Mouse (Mus musculus): ENCODE measurements at regions not wholly inside any gene's neighbourhood (a gene's known extent, or its start where the extent isn't known, plus 50 kb on each side); places are given as distances from the start of the nearest gene placed in this dataset.

DNA sequence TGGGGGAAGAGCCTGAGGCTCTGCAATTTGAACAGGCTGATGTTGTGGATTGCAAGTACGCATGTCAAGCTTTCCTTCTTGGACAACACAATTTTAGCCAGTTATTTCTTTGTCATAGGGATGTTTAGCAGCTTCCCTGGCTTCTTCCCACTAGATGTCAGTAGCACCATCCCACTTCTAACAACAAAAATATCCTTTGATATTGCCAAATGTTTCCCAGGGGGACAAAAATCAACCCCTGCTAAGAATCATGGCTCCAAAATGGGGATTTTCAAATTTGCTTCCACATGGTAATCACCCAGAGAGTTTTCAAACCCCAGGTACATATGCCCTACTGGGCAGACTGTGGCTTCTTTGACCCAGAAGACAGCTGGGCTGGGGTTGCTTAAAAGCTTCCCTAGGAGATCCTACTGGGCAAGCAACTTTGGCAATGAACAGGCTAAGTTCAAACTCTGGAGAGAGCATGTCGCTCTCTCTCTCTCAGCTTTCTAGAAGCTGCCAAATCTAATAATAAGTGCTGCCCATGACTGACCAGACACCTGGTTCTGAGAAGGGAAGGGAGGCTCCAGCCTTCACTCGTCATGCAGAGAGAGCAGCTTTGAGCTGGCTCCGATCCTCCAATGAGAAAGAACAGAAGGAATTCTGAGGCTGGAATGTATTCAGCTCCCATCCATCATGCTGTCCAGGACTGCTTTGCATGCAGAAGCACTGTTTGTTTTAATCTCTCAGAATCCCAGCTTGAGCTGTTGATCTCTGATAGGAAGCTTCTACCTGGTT, 157.2 kb upstream of the Ghitm start:
- no peak for DNase-seq

DNA sequence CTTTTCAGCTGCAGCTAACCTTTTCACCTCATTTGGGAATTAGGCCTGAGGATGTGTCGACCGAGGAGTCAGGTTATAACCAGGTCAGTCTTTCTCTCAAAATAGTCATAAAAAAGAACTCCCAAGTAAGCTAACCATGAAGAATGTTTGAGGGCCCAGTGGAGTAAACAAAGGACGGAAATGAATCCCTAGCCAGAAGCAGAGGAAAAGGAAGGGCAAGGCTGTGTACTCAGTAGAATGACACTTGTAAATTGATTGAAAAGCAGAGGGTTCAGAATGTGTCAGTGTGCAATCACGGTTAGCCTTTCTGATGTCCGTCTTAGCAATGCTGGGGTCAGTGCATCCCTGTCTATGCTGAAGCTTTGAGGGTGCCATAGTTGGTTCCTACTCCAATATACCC, 149.3 kb upstream of the Ghitm start:
- no peak for DNase-seq

DNA sequence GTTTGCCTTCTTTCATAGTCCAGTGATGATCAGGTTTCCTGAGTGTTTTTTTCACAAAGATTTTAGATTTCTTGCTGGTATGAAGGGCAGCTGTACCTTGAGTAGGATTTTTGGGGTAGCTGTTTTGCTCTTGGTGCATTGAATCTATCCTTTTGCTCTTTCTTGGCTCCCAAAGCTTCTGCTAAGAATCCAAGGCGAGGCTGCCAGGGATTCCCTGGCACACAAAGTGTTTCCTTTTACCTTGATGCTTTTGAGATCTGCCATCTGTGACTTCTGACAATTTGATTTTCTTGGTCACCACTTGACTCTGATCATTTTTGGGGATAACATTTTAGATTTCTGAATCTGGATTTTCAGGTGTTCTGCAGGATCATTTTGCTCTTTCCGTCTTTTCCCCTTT, 144.3 kb upstream of the Ghitm start:
- no peak for DNase-seq

GRCm38 (mm10) chr14:37276728-37277695, 141.9 kb upstream of the Ghitm start:
- DNase-seq: no peak

DNA sequence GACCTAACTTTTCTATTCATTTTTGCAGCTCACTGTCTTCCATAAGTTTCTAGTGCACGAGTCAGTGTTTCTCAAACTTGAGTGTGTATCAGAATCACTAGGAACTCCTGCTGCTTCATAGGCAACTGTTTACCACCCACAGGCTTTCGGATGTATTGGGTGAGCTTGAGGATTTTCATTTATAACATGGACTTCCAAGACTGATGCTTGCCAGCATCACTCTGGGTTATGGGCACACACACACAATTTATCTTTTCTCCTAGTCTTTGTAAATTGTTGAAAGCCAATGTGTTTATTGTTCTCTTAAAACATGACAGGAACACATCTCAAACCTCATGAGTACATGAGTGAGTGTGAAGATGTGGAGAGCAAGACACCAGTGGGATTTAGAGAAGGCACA, 137.0 kb upstream of the Ghitm start:
- no peak for DNase-seq

DNA sequence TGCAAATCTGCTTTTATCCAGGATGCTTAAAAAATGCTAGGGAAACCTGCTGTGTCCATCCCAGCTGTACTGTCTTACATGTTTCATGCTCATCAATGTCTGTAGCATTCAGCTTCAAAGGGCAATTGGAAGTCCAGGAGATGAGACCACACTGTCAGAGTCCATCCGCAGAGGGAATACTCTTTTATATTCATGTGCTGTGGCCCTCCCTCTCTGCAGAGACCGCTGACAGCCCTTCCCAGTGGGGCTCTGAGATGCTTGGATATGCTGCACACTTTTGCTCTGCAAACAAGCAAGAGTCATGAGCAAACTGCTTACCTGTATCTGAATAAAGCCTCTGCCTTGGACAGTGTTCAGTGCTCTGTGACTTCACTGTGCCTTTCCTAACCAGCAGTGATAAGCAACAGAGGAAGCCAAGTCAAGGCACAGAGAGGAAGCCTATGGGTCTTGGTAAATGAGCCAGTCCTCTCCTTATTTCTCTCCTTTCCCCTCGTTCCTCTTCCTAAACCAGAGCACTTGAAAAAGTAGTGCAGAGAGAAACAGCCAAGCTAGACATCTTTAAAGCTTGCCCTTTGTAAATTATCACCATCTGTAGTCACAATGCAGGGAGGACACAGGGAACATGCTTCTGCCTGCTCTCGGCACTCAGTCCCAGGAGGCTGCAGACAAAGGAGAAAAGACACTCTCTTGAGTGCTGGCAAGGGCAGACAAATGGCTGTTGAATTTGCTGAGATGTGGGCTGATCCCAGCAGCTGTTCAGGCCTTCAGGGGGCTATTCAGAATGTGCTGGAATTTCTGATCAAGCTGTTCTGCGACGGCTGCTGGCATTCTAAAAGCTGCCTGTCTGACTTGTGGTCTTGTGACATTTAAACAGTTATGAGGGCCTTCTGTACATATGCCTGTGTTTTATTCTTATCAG, 136.2 kb upstream of the Ghitm start:
- no peak for DNase-seq

- DNase-seq: no peak
Measured at GRCm38 (mm10) chr14:37269920-37270319, 134.8 kb upstream of the Ghitm start.

GRCm38 (mm10) chr14:37238632-37239032, 103.6 kb upstream of the Ghitm start:
- DNase-seq: peak; percentile 20

GRCm38 (mm10) chr14:37237191-37237590, 102.1 kb upstream of the Ghitm start:
- no peak for DNase-seq

- DNase-seq: no peak
Measured at GRCm38 (mm10) chr14:37208256-37208655, 73.2 kb upstream of the Ghitm start.

DNA sequence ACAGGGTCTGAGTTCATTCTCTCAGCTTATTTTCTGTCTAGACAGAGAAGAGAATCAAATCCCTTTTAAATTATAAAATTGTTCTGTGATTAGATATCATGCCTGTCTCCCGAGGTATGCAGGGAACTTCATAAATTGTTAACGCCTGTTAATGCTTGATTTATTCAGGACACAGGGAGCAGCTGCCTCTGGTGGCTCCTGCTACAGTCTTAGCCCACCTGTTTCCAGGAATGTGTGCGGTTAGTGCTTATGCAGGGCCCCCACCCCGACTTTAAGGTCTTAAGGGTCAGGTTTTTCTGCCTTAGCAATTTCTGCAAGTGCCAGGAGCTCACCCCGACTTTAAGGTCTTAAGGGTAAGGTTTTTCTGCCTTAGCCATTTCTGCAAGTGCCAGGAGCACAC, 54.7 kb upstream of the Ghitm start:
- DNase-seq: no peak
